Mouse (Mus musculus) left cerebral cortex, adult 2 months (tissue): Measurements from ENCODE around the gene Olig3. TPM values are rescaled to one million over a fixed set of nuclear protein-coding genes. Genes with fewer than 3 reads are reported as not detected.

ENCODE experiments used
- DNase-seq, 2 experiments: peaks; one replicate each; pipeline ENCODE4 v3.0.0; 2021 to 2022; ENCODE audit warnings: low spot score in 2 of 2, mixed read lengths in 1 of 2; ENCODE audit errors: extremely low spot score in 1 of 2
- H3K27ac ChIP-seq: fragments of 200-600 bp; 2 replicates; pipeline ENCODE4 v1.8.1; 2022
- H3K4me3 ChIP-seq: fragments of 200-600 bp; 2 replicates; pipeline ENCODE4 v1.8.1; 2022
- CTCF ChIP-seq: fragments of 200-600 bp; IDR thresholded peaks from 2 replicates; pipeline ENCODE4 v1.8.1; 2022; ENCODE audit warnings: antibody characterized with exemption, mild to moderate bottlenecking, moderate library complexity
- intact Hi-C: fragments of 180-260 bp; cut with DNase I; formaldehyde crosslinking; loops from one replicate; pipeline ENCODE4 v1.15.1; 2025
- long read RNA-seq, 2 experiments: library from polyadenylated mRNA; stranded (forward); transcript quantifications; one replicate each; pipeline ENCODE4 v2.0.0; 2021; ENCODE audit warnings: borderline mapping rate in 2 of 2
- total RNA-seq, 2 experiments: library from RNA; stranded (reverse); gene quantifications; 2 replicates each; pipeline ENCODE4 v1.2.3; 2021

Gene Olig3
- not detected for total RNA-seq
- long read RNA-seq, experiment 1 = 0 reads
- long read RNA-seq, experiment 2 = 0 reads

DNA sequence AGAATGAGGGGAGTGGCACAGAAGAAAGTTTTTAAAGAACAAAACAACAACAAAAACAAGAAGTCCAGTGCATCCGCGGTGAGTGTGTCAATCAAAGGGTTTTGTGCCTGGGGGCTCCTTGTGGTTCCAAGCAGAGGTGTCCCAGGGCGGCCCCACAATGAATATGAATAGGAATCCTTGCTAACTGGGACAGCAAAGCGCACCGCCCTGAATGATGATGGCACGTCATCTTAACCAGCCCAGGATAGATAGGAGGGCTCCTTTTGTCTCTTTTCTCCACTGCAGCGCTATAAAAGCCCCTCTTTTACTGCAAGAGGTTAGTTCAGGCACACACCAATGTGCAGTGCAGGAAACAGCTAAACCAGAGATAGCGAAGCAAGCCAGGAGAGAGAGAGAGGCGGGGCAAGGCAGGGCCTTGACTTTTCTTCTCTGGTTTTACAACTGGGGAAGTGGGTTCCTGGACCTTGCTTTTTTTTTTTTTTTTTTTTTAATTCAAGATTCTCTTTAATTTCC is at the start of gene Olig3:
Olig3 (plus strand) TSS at position 463 of the 513 bp plus-strand sequence.
- TF ChIP-seq CTCF = no peak
- H3K4me3 ChIP-seq = no peak within 1 kb of the TSS
- DNase-seq = no peak

DNA sequence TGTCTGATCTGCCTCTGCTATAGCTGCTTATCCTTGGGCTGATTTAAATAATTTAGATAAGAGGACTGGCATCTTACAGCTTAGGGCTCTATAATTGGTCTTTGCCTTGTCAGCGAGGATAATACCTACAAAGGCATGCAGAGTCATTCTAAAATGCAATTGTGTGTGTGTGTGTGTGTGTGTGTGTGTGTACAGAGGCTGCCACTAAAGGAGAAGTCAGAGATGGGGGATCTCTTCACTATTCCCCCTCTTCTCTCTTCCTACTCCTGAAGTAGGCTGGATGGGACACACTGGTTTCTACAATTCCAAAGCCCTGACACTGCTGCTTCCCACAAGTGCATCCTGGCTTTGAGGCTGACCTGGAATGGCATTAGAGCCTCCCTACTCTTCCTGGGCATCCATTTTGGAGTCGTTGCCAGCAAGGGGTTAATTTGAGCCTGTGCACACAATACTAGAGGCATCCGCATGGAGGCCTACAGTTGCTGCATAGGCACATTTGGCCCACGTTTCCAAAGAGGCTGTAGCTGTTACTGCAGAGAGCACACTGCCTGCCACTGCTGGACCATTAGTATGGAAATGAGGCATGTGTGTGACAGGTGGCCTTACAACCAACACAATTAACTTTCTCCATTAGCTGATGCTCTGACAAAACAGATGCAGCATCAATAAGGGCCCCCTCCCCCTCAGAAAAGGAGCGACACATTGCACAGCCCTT is 46.5 kb upstream of the Olig3 start:
- no peak for TF ChIP-seq CTCF
- Histone ChIP-seq H3K4me3 (no peak overlapping the region), H3K27ac (no peak overlapping the region)
- DNase-seq = no peak
- intact Hi-C loops = no loop called here

More for the DNA sequence above, at the start of gene Olig3:
- H3K27ac ChIP-seq = no peak within 1 kb of the TSS
- intact Hi-C loops = no loop called here

DNA sequence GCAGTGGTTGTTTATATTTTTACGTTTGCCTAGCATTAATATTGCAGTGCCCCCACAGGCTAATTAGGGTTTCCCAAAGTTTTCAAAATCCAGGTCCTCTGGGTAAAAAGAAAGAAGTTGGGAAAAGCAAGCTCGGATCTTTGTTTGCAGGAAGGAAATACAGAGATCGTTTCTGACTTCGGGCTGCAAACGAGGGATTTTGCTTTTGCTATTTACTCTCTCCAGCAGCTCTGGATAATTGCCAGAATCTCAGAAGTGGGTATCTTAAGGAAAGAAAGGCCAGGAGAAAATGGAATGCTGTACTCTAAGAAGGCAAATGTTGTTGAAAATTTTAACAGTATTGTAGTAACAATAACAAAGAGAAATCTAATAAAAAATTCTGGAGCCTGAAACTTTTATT is 45.9 kb upstream of the Olig3 start:
- no peak overlapping the region for H3K27ac ChIP-seq
- no peak overlapping the region for H3K4me3 ChIP-seq
- no peak for DNase-seq
- intact Hi-C loops = no loop called here
- TF ChIP-seq CTCF = no peak

DNA sequence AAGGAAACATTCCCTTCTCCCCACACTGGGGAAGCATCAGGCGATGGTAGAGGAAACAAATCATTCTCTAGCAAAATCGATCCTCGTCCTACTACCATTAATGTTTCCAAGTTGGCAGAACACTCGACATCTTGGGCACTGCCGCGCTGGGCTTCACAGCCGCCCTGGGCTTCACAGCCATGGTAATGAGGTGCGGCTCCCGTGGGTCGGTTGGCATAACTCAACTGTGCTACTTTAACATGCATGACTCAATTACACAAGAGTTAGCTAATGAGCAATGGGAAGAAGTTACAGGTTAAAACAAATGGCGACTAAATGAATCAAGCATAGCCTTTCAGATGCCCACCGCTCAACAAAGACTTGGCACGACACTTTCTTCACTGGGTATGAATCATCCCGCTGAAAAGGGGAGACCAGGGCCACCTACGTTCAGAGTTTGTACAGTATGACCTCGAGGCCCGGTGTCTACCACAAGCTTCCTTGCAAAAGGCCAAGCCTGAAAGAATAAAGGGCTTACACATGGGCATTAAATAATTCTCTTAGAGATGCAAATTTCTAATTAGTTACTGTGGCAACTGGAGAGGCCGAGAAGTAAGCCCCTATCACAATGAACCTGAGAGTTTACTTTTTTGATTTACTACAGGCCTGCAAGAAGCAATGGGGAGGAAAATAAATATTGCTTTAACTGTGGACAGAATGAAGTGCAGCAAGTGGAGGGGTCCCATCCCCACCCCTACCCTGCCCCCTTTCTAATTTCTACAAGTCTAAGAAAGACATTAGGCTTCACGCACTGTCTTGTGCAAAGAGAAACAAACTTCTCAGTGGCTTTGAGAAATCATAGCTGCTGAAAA is 38.1 kb upstream of the Olig3 start:
- intact Hi-C loops = no loop called here
- TF ChIP-seq CTCF = no peak
- Histone ChIP-seq H3K27ac (no peak overlapping the region), H3K4me3 (no peak overlapping the region)
- DNase-seq = no peak

DNA sequence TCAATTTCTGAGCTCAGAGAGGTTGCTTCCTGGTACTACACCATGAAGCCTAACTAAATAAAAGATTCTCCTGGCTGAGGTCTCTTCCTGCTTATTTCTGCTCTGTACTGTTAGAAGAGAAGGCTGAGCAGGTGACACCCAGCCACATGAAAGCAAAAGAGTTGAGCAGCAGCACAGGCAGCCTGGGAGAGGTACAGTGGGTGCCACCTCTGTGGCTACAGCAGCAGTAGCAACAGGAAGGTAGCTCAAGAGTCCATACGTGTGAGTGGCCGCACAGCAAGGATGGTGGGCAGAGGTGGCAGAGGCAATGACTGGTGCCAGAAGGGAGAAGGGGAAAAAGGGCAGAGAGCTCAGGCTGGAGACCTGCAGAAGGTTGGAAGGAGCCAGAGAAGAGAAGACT is 34.6 kb upstream of the Olig3 start:
- no peak overlapping the region for H3K27ac ChIP-seq
- no peak for DNase-seq
- H3K4me3 ChIP-seq = no peak overlapping the region
- no peak for TF ChIP-seq CTCF
- intact Hi-C loops = no loop called here

DNA sequence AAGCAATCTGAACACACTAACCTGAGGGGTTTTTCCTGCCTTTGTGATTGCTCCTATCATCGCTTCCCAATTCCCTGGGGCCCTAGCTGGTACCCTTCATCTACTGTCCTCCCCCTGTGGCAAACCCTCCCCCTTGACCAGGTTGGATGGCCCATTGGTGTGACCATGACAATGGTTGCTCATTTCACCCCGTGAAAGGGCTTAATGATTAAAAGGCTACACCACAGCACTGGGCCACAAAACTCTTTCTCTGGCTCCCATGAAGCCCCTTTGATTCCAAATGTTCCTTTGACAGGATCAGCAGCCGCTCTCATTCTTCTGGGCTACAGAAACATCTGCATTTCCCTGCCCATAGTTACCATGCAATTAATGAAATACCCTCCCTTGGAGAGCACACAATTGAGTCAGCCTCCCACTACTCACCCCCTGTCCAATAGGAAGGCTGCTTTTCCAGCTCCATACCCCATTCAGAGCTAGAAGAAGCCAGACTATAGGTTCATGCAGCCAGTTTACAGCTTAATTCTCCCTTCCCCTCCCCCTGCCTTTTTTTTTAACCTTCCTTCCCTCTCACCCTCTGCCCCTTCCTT is 27.0 kb upstream of the Olig3 start:
- DNase-seq = no peak
- no peak for TF ChIP-seq CTCF
- intact Hi-C loops = no loop called here
- no peak overlapping the region for H3K4me3 ChIP-seq
- H3K27ac ChIP-seq = no peak overlapping the region

DNA sequence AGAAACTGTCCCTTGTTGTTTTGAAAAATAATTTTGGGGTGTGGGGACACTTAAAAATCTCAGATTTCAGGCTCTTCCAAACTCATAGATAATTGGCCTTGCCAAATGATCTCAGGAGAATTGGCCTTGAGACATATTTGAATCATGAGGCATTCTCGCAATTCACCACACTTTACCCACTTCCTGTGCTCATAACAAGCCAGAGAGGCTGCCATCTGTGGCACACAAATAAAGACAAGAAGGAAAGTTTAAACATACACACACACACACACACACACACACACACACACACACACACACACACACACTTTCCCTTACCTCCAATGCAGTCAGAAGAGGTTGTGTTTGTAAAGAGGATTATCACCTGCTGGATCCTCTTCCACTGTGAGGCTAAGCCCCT is 22.9 kb upstream of the Olig3 start:
- no peak overlapping the region for H3K27ac ChIP-seq
- intact Hi-C loops = no loop called here
- no peak overlapping the region for H3K4me3 ChIP-seq
- no peak for DNase-seq
- no peak for TF ChIP-seq CTCF

DNA sequence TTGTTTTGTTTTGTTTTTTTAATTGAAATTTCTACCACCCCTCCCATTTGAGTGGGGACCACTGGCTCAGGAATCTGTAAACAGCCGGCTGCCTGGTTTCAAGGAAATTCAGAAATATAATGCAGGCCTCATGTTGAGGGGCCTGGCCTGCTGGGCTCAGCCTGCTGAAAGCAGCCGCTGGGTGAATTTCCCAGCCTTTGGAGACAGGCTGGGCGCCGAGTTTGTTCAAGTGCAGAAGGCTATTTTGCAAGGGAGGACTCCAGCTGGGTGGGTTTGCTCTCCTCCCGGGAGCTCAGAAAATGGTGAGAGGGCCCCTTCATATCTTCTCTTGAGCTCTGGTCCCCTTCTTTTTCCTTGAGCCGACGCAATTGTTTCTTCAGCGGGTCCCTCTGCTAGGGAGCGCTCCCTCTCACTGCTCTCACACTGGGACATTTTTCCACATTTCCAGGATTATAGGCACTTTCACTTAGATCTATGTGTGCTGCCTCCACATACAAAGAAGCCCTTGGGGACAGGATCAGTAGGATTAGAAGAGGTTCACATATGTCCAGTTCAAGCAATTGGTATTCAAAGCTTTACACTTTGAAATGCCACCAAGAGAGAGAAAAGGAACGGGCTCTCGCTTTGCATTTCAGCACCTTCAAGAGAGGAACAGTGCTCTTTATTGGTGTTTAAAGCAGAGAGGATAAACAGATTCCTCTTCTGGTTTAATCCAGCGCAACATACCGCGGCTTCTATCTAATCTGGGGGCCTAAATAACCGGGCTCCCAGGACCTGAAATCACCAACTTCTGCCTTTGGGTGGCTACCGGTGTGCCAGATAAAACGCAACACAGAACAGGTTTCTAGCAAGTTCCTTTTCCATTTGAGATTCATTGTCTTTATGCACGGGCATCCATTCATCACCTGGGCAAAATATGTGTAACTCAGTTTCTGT is 17.4 kb upstream of the Olig3 start:
- intact Hi-C loops = no loop called here
- DNase-seq = no peak
- no peak overlapping the region for H3K27ac ChIP-seq
- TF ChIP-seq CTCF = no peak
- no peak overlapping the region for H3K4me3 ChIP-seq

DNA sequence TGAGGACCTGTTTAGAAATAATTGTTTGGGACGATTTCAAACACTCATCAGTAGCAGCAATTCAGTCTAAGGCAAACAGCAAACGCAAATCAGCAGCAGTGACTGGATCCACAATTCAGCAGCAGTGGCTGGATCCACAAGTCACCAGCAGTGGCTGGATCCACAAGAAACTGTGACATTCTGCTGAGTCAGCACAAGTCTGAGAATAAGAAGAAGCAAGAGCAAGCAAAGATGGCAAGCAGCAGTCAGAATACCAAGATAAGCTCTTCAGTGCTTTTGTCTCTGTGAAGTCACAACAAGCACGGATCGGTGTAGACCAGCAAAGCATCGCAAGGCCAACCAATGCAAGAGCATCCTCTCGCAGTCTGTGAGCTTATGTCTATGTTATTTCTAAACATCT is 12.3 kb upstream of the Olig3 start:
- no peak for TF ChIP-seq CTCF
- H3K27ac ChIP-seq = no peak overlapping the region
- intact Hi-C loops = no loop called here
- DNase-seq = no peak
- no peak overlapping the region for H3K4me3 ChIP-seq

DNA sequence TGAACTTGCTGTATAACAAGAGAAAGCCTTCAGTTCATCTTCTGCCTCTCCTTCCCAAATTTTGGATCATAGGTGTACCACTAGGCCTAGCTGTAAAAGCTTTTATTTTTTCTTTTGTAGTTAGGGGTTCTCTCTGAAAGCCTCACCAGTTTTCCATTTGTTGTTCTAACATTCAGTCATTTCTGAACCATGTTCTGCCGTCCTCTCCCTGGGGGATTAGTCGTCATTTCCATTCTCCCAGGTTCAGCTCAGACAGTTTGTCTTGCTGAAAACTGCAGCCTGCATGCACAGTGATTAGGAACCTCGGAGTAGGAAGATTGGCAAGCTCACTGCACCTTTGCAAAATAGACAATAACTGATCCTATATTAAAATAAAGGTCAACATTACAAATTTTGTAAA is 7.0 kb upstream of the Olig3 start:
- TF ChIP-seq CTCF = no peak
- Histone ChIP-seq H3K4me3 (no peak overlapping the region), H3K27ac (no peak overlapping the region)
- no peak for DNase-seq
- intact Hi-C loops = no loop called here
